Mouse (Mus musculus) limb, embryonic 14.5 days (tissue): ENCODE results near the gene Calml4. TPM values are rescaled to one million over a fixed set of nuclear protein-coding genes. Genes with fewer than 3 reads are reported as not detected.
"Not testable (repeated sequence)": the region's sequence is repeated elsewhere in the genome, so short reads cannot be mapped to it uniquely, and the experiment has no call there.

ENCODE experiments used
- ATAC-seq: fragments of 200-750 bp; cut with Nextera tagmentation; 2 replicates; pipeline ENCODE4 v1.8.0; 2017; ENCODE audit warnings: low read depth, moderate number of reproducible peaks, moderate TSS enrichment; ENCODE audit not compliant: low FRiP score
- DNase-seq: peaks from one replicate; pipeline ENCODE4 v3.0.0-alpha.2; 2015; ENCODE audit warnings: low spot score
- H3K27ac ChIP-seq: fragments of 300-500 bp; sonication (generic); replicated peaks from 2 replicates; pipeline ENCODE4 v1.5.1; 2014; ENCODE audit warnings: low read depth, mild to moderate bottlenecking, low read length, moderate library complexity, mixed read lengths
- H3K27me3 ChIP-seq: fragments of 300-500 bp; sonication (generic); 2 replicates; pipeline ENCODE4 v1.6.1; 2014; ENCODE audit warnings: low read length, mixed read lengths; ENCODE audit not compliant: control insufficient read depth, insufficient read depth
- H3K36me3 ChIP-seq: fragments of 300-500 bp; sonication (generic); 2 replicates; pipeline ENCODE4 v1.6.1; 2014; ENCODE audit warnings: mild to moderate bottlenecking, low read length, moderate library complexity, mixed read lengths; ENCODE audit not compliant: control insufficient read depth, insufficient read depth
- H3K4me1 ChIP-seq: fragments of 300-500 bp; sonication (generic); 2 replicates; pipeline ENCODE4 v1.6.1; 2014; ENCODE audit warnings: antibody characterized with exemption, low read length, mixed read lengths; ENCODE audit not compliant: control insufficient read depth, insufficient read depth
- H3K4me2 ChIP-seq: fragments of 300-500 bp; sonication (generic); replicated peaks from 2 replicates; pipeline ENCODE4 v1.6.1; 2014; ENCODE audit warnings: low read depth, mild to moderate bottlenecking, low read length, moderate library complexity; ENCODE audit not compliant: severe bottlenecking
- H3K4me3 ChIP-seq: fragments of 300-500 bp; sonication (generic); replicated peaks from 2 replicates; pipeline ENCODE4 v1.5.1; 2014; ENCODE audit warnings: low read length
- H3K9ac ChIP-seq: fragments of 300-500 bp; sonication (generic); 2 replicates; pipeline ENCODE4 v1.6.1; 2014; ENCODE audit warnings: mild to moderate bottlenecking, low read depth, low read length, moderate library complexity; ENCODE audit not compliant: severe bottlenecking
- H3K9me3 ChIP-seq: fragments of 300-500 bp; sonication (generic); 2 replicates; pipeline ENCODE4 v1.6.1; 2016; ENCODE audit warnings: low read length; ENCODE audit not compliant: control insufficient read depth
- POLR2A ChIP-seq: fragments of 200-500 bp; IDR thresholded peaks from 2 replicates; pipeline ENCODE4 v1.8.0; 2012; ENCODE audit warnings: inconsistent platforms, mild to moderate bottlenecking, moderate library complexity, borderline replicate concordance; ENCODE audit not compliant: insufficient read depth, insufficient read length; ENCODE audit errors: extremely low read depth
- WGBS: fragments of 180-500 bp; shearing (Covaris S2); extraction: QIAGEN DNeasy Blood & Tissue Kit; methylation state at CpG from one replicate; pipeline ENCODE4 v1.1.7; 2014; 5-methylcytosine and 5-hydroxymethylcytosine counted together
- polyA plus RNA-seq, 2 experiments: library from polyadenylated mRNA; depleted of rRNA in 1 of 2; stranded (reverse) in 1 of 2; unstranded in 1 of 2; fragments of >200 nt; fragmentation: Nextera tagmentation in 1 of 2; extraction: Ambion mirVana in 1 of 2; gene quantifications; 2 replicates each; pipeline versions ENCODE4 v1.2.1 to v1.2.3; 2012 to 2014

Gene Calml4
- polyA plus RNA-seq, 2 experiments, result 14.3 to 18.7 TPM

DNA sequence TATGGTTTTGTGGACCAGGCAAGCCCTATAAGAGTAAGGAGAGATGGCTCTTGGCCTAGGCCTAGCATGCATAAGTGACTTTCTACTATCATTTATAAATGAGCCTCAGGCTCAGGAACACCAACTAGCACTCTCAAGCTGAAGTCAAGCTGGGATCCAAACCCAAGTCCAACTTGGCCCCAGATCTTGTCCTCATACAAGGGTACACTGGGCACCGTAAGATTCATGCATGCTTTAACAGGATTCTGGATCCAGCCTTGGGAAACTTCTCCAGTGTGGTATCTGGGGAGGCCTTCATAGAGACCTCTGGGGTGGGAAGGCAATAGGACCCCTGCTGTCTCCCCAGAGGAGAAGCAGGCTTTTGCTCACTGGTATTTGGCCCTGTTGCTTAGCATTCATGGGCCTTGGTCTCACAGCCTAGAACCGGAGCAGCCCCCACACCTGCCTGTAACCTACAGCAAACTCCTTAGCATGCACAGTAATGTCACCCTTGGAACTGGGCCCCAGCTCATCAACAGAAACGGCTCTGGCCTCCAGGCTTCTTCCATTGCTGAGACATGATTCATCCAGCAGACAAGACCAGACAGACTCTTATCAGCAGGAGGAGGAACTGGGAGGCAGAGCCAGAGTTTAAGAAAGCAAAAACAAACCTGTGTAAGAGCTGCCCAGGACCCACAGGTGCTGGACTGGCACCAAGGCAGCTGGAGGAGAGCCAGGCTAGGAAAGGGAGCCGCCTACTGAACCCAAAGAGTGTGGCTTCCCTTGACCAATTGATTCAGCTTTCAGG, 39.9 kb upstream of the Calml4 start:
- DNase-seq (peak; percentile 31), ATAC-seq (no peak)
- TF ChIP-seq POLR2A, result no peak
- 80% methylated on average over 4 of the region's 4 CpGs for WGBS
- Histone ChIP-seq H3K4me3 (no peak overlapping the region), H3K4me2 (no peak overlapping the region), H3K27ac (no peak overlapping the region; the same call in none of the 2 replicates), H3K9me3 (no peaks in the 10 kb centered on the region), H3K27me3 (no peaks in the 10 kb centered on the region), H3K4me1 (no peaks in the 10 kb centered on the region), H3K36me3 (no peaks in the 10 kb centered on the region), H3K9ac (no peak overlapping the region)

DNA sequence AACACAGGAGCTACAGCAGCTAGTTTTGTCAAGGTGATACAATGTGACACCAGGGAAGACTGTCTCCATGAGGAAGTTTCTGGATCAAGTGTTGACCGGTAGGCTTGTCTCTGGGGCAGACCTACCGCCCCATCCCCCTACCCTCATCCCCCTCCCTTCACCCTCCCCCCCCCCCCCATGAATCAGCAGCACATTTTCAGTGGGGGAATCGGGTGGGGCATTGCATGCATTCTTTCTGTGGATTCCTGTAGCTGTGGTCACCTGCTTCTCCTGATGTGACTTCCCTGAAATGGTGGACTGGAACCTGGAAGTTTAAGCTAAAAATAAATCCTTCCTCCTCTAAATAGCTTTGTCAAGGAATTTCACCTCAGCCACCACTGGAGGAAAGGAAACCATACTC, 38.4 kb upstream of the Calml4 start:
- Histone ChIP-seq H3K4me2 (no peak overlapping the region), H3K27me3 (no peaks in the 10 kb centered on the region), H3K9ac (no peak overlapping the region), H3K4me1 (no peaks in the 10 kb centered on the region), H3K27ac (no peak overlapping the region), H3K4me3 (no peak overlapping the region), H3K9me3 (no peaks in the 10 kb centered on the region), H3K36me3 (no peaks in the 10 kb centered on the region)
- ATAC-seq, result no peak
- TF ChIP-seq POLR2A, result no peak
- 80% methylated on average over 3 of the region's 3 CpGs for WGBS
- no peak for DNase-seq

DNA sequence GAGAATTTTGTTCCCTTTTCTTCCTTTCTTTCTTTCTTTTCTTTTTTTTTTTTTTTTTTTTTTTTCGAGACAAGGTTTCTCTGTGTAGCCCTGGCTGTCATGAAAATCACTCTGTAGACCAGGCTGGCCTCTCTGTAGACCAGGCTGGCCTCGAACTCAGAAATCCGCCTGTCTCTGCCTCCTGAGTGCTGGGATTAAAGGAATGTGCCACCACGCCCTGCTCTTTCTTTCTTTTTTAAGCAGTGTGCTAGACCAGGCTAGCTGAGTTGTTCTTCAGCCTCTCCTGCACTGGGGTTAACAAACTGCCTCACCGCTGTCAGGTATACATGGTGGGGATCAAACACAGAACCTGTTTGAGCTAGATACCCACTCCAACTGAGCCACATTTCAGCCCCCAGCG, 38.0 kb upstream of the Calml4 start:
- not testable (repeated sequence) for H3K27ac ChIP-seq, H3K9me3 ChIP-seq, H3K4me3 ChIP-seq, H3K9ac ChIP-seq, H3K27me3 ChIP-seq, ATAC-seq, H3K4me2 ChIP-seq, H3K36me3 ChIP-seq, DNase-seq, H3K4me1 ChIP-seq
- WGBS, result 89% methylated on average over 5 of the region's 6 CpGs

DNA sequence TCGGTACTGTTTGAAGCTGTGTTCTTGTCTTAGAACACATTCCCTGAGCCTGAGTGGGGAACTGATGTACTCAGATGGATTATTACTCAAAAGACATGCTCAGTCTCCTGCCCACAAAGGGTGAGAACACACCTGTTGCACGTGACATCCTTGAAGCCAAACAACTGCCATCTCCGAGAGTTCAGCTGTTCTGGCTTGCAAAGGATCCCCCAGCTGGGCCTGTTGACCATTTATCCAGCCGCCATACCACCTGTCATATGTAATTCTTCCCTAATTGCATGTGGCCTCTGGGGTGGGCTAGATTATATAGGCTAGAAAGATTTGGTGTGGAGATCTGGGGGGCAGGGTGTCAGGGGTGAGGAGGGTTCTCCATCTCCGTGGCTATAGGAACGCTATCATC, 37.1 kb upstream of the Calml4 start:
- H3K9me3 ChIP-seq, result no peaks in the 10 kb centered on the region
- ATAC-seq (peak; percentile 67; the same call in 1 of the 2 replicates), DNase-seq (peak; percentile 44)
- no peaks in the 10 kb centered on the region for H3K27me3 ChIP-seq
- no peak overlapping the region for H3K9ac ChIP-seq
- WGBS, result 78% methylated on average over 6 of the region's 6 CpGs
- H3K27ac ChIP-seq, result no peak overlapping the region
- no peak for TF ChIP-seq POLR2A
- H3K4me1 ChIP-seq, result peaks cover 3% of the 10 kb centered on the region; the same call in 1 of the 2 replicates
- no peak overlapping the region for H3K4me2 ChIP-seq
- H3K4me3 ChIP-seq, result no peak overlapping the region
- H3K36me3 ChIP-seq, result no peaks in the 10 kb centered on the region

DNA sequence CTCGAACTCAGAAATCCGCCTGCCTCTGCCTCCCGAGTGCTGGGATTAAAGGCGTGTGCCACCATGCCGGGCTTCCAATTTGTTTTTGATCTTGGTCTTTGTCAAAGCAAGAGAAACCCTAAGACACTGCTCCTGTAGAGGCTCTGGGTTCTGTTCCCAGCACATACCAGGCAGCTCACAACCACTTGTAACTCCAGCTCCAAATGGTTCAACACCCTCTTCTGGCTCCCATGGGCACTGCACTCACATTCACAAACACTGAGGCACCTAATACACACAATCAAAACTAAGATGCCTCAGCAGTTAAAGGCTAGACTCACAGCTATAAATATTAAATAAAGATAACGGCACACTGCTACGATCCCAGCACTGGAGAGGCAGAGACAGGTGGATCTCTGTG, 36.1 kb upstream of the Calml4 start:
- Histone ChIP-seq H3K9ac (no peak overlapping the region), H3K4me1 (peaks cover 11% of the 10 kb centered on the region), H3K4me3 (no peak overlapping the region), H3K36me3 (no peaks in the 10 kb centered on the region), H3K27me3 (no peaks in the 10 kb centered on the region), H3K4me2 (no peak overlapping the region), H3K9me3 (no peaks in the 10 kb centered on the region), H3K27ac (no peak overlapping the region)
- no peak for TF ChIP-seq POLR2A
- 92% methylated on average over 7 of the region's 7 CpGs for WGBS
- DNase-seq (no peak), ATAC-seq (no peak)
